Mouse (Mus musculus) cortical plate, adult 2 months (tissue): ENCODE results near the gene Mrps18a.

Experiments used
- CTCF ChIP-seq: fragments of 200-500 bp; IDR thresholded peaks from 2 replicates; pipeline ENCODE4 v1.5.1; 2011; ENCODE audit warnings: mild to moderate bottlenecking, control low read depth, low read length; ENCODE audit not compliant: insufficient read depth; ENCODE audit errors: extremely low read depth
- POLR2A ChIP-seq: fragments of 200-500 bp; IDR thresholded peaks from 2 replicates; pipeline ENCODE4 v1.6.1; 2011; ENCODE audit warnings: mild to moderate bottlenecking, low read length, control low read depth; ENCODE audit not compliant: insufficient read depth; ENCODE audit errors: extremely low read depth

DNA sequence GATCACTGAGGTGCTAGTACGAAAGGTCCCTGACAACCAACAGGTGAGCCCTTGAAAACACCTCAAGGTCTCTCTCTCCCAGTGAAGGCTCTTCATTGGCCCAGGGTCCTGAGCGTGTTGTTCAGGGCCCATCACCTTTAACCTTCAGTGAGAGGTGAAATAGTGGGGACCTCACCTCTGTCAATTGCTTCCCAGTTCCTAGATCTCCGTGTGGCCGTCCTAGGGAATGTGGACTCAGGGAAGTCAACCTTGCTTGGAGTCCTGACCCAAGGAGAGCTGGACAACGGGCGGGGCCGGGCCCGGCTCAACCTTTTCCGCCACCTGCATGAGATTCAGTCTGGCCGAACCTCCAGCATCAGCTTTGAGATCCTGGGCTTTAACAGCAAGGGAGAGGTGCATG, 54.0 kb downstream of the Mrps18a start:
- no peak for TF ChIP-seq CTCF
- no peak for TF ChIP-seq POLR2A
